Mouse (Mus musculus) intestine, postnatal 0 days (tissue): ENCODE measurements at regions not wholly inside any gene's neighbourhood (a gene's known extent, or its start where the extent isn't known, plus 50 kb on each side); places are given as distances from the start of the nearest gene placed in this dataset.

Experiments
- ATAC-seq: fragments of 200-750 bp; cut with Nextera tagmentation; 2 replicates; pipeline ENCODE4 v1.8.0; 2017; ENCODE audit warnings: mild to moderate bottlenecking, moderate TSS enrichment, moderate library complexity
- H3K27ac ChIP-seq: fragments of 300-500 bp; sonication (generic); 2 replicates; pipeline ENCODE4 v1.5.1; 2014; ENCODE audit warnings: mild to moderate bottlenecking, low read depth, low read length, moderate library complexity
- H3K27me3 ChIP-seq: fragments of 300-500 bp; sonication (generic); replicated peaks from 2 replicates; pipeline ENCODE4 v1.6.1; 2014; ENCODE audit warnings: low read length, mixed read lengths; ENCODE audit not compliant: control insufficient read depth, insufficient read depth
- H3K36me3 ChIP-seq: fragments of 300-500 bp; sonication (generic); 2 replicates; pipeline ENCODE4 v1.6.1; 2014; ENCODE audit warnings: mild to moderate bottlenecking, moderate library complexity; ENCODE audit not compliant: control insufficient read depth, insufficient read depth
- H3K4me1 ChIP-seq: fragments of 300-500 bp; sonication (generic); replicated peaks from 2 replicates; pipeline ENCODE4 v1.6.1; 2014; ENCODE audit warnings: antibody characterized with exemption, low read length, mixed read lengths; ENCODE audit not compliant: control insufficient read depth, insufficient read depth
- H3K4me2 ChIP-seq: fragments of 300-500 bp; sonication (generic); replicated peaks from 2 replicates; pipeline ENCODE4 v1.6.1; 2014; ENCODE audit warnings: low read depth, mild to moderate bottlenecking, moderate library complexity
- H3K4me3 ChIP-seq: fragments of 300-500 bp; sonication (generic); 2 replicates; pipeline ENCODE4 v1.5.1; 2014; ENCODE audit warnings: low read depth, low read length
- H3K9ac ChIP-seq: fragments of 300-500 bp; sonication (generic); 2 replicates; pipeline ENCODE4 v1.6.1; 2014; ENCODE audit warnings: mild to moderate bottlenecking, low read depth, low read length
- H3K9me3 ChIP-seq: fragments of 300-500 bp; sonication (generic); 2 replicates; pipeline ENCODE4 v1.6.1; 2016; ENCODE audit warnings: mixed run types; ENCODE audit not compliant: control insufficient read depth
- CTCF ChIP-seq: sonication (generic); IDR thresholded peaks from 2 replicates; pipeline ENCODE4 v1.5.1; 2016; ENCODE audit warnings: low read depth, mild to moderate bottlenecking, control low read depth, antibody characterized with exemption, moderate library complexity
- WGBS: fragments of 180-500 bp; shearing (Covaris S2); extraction: QIAGEN DNeasy Blood & Tissue Kit; methylation state at CpG from one replicate; pipeline ENCODE4 v1.1.7; 2014; 5-methylcytosine and 5-hydroxymethylcytosine counted together

DNA sequence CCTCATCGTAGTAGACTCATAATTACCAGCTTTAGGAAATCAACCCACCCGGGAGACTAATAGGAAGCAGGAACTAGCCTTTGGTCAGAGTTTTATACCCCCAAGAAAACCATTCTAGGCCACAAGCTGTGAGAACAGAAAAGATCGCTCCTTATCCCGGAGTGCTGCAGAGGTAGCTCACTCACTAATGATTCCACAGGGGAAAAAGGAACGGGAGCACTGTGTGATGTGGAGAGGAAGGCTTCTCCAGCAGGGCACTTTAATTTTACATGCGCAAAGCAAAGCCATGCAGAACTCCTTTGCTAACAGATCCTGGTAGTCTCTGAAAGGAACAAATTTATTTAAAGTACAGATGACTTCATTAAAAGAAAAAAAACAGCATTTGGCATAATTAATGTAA, 1807.5 kb upstream of the Adam24 start:
- TF ChIP-seq CTCF, result no peak
- no peak overlapping the region for H3K4me3 ChIP-seq
- H3K27ac ChIP-seq, result no peak overlapping the region
- no peak overlapping the region for H3K9ac ChIP-seq
- no peak overlapping the region for H3K4me2 ChIP-seq
- no peaks in the 10 kb centered on the region for H3K4me1 ChIP-seq
- WGBS, result 68% methylated on average over 6 of the region's 6 CpGs
- H3K36me3 ChIP-seq, result no peaks in the 10 kb centered on the region
- no peaks in the 10 kb centered on the region for H3K9me3 ChIP-seq
- ATAC-seq, result no peak
- H3K27me3 ChIP-seq, result no peaks in the 10 kb centered on the region
